8 mouse cellular contexts compared by ENCODE assay signal in the genomic region with DNA sequence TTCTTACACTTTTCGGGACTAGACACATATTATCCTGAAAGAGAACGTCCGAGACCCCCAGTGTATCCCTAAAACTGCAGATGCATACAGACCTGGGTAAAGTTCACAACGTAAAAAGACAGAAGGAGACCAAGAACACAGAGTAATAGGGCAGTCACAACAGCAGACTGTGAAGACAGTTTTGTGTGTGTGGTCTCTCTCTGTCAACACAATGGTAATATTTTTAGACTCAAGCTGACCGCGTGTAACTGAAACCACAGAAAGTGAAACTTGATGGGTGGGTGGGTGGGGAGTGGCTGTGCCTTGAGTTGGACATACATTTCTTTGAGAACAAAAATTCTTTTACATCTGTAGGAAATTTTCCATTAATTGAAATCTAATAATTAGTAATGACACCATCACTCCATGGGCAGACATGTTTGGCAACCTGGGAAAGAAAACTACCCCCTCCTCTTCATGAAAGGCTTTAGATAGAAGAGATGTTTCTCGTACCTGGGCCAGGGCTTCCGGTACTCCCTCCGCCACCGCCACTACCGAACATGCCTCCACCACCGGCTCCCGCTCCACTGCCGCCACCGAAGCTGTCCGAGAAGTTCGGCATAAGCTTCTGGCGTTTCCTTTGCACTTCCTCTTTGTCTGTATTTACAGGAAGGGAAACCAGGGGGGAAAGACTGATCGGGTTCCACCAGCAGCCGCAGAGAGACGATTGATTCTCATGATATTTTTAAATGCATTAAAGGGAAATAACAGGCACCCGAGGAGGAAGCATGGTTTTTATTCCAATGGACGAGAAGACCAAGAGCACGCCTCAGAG.
A peak's percentile ranks its signal among the peaks of the same experiment; 100 is the strongest.
DNase-seq lines count a peak whose midpoint lies in the region; ATAC-seq and TF ChIP-seq lines count a peak whose summit lies in the region.

No protein-coding gene starts in this region.

- H3K9ac ChIP-seq in heart, adult 2 months (ENCODE audit: low read depth, low read length) = peak overlapping the region; percentile 63
- peak overlapping the region; percentile 60 for H3K9ac ChIP-seq in liver, postnatal 0 days (replicated peaks)
- no peak overlapping the region for H3K9ac ChIP-seq in midbrain, embryonic 13.5 days (replicated peaks)

- no peak for TF ChIP-seq CTCF in heart, adult 2 months (IDR thresholded peaks at IDR 0.05)
- no peak for TF ChIP-seq CTCF in liver, postnatal 0 days (IDR thresholded peaks at IDR 0.05; ENCODE audit: low read depth)
- no peak for TF ChIP-seq CTCF in spleen, adult 2 months (IDR thresholded peaks at IDR 0.05; ENCODE audit: extremely low read depth, insufficient read depth, insufficient read length, insufficient replicate concordance)

- peaks cover 9% of the 10 kb centered on the region for H3K4me1 ChIP-seq in heart, adult 2 months (ENCODE audit: control insufficient read depth, insufficient read depth, low read length)
- peaks cover 13% of the 10 kb centered on the region for H3K4me1 ChIP-seq in liver, postnatal 0 days (ENCODE audit: insufficient read depth)
- peaks cover 27% of the 10 kb centered on the region; the same call in 1 of the 2 replicates for H3K4me1 ChIP-seq in spleen, adult 2 months (ENCODE audit: control insufficient read depth, insufficient read depth, insufficient read length)
- 0 out of 2 replicates have a peak, but pooled peaks cover 7% of the 10 kb centered on the region for H3K4me1 ChIP-seq in midbrain, embryonic 13.5 days (replicated peaks)

- no peaks in the 10 kb centered on the region for H3K79me2 ChIP-seq in heart, adult 2 months (replicated peaks; ENCODE audit: control insufficient read depth, insufficient read depth, low read length)

- 47% methylated on average over 24 of the region's 24 CpGs for WGBS in heart, adult 2 months
- 32% methylated on average over 24 of the region's 24 CpGs for WGBS in liver, postnatal 0 days (ENCODE audit: insufficient replicate concordance)
- WGBS in spleen, adult 2 months = 3% methylated on average over 24 of the region's 24 CpGs
- 91% methylated on average over 24 of the region's 24 CpGs for WGBS in midbrain, embryonic 13.5 days

- peak overlapping the region; percentile 84 for H3K27ac ChIP-seq in heart, adult 2 months
- H3K27ac ChIP-seq in liver, postnatal 0 days (ENCODE audit: low read depth) = peak overlapping the region; percentile 78
- peak overlapping the region; percentile 95 for H3K27ac ChIP-seq in spleen, adult 2 months (ENCODE audit: insufficient read depth, low read length)
- H3K27ac ChIP-seq in midbrain, embryonic 13.5 days = no peak overlapping the region

- intact Hi-C loops in heart, adult 2 months (cut with DNase I) = loop anchor here (2.0 kb wide), 1 partner anchor 83 kb away; the partner anchor contains the start of gene Nfkb1

- DNase-seq in T-cell, adult 2 months (ENCODE audit: low spot score) = peak; percentile 30
- peak; percentile 51 to 59 for DNase-seq in heart, adult 2 months
- peak; percentile 49 for DNase-seq in liver, postnatal 0 days
- DNase-seq in spleen, adult 2 months (ENCODE audit: low read depth in 1 of 2, low spot score in 2 of 2) = peak in 1 of 2 experiments; percentile 56
- no peak for DNase-seq in right cerebral cortex, adult 18-20 months
- DNase-seq in right cerebral cortex, postnatal 36 days (ENCODE audit: low spot score in 2 of 2) = no peak
- DNase-seq in gastrocnemius, postnatal 10 days = no peak

- peak overlapping the region; percentile 54 for H3K4me3 ChIP-seq in heart, adult 2 months
- peak overlapping the region; percentile 55 for H3K4me3 ChIP-seq in liver, postnatal 0 days (ENCODE audit: low read depth, low read length)
- H3K4me3 ChIP-seq in spleen, adult 2 months (ENCODE audit: extremely low read depth, insufficient read depth, insufficient read length) = peak overlapping the region; percentile 53
- no peak overlapping the region for H3K4me3 ChIP-seq in midbrain, embryonic 13.5 days (replicated peaks)

- TF ChIP-seq POLR2A in heart, adult 2 months (IDR thresholded peaks at IDR 0.05; ENCODE audit: insufficient read depth, low read depth, low read length) = no peak
- no peak; the same call in 1 of the 2 replicates for TF ChIP-seq POLR2A in spleen, adult 2 months (IDR thresholded peaks at IDR 0.05; ENCODE audit: low read depth, low read length)

- H3K27me3 ChIP-seq in heart, adult 2 months (ENCODE audit: control insufficient read depth, insufficient read depth, low read length) = no peaks in the 10 kb centered on the region
- H3K27me3 ChIP-seq in liver, postnatal 0 days (ENCODE audit: insufficient read depth, low read length) = no peaks in the 10 kb centered on the region
- H3K27me3 ChIP-seq in spleen, adult 2 months (ENCODE audit: control insufficient read depth, insufficient read depth, low read length) = no peaks in the 10 kb centered on the region
- H3K27me3 ChIP-seq in midbrain, embryonic 13.5 days = no peaks in the 10 kb centered on the region

- peak; percentile 48 for ATAC-seq in liver, postnatal 0 days
- no peak for ATAC-seq in midbrain, embryonic 13.5 days

- H3K36me3 ChIP-seq in heart, adult 2 months (ENCODE audit: control insufficient read depth, insufficient read depth, low read length) = peaks cover 24% of the 10 kb centered on the region
- H3K36me3 ChIP-seq in liver, postnatal 0 days (replicated peaks; ENCODE audit: insufficient read depth, low read length) = peaks cover 53% of the 10 kb centered on the region
- peaks cover 36% of the 10 kb centered on the region for H3K36me3 ChIP-seq in spleen, adult 2 months (ENCODE audit: control insufficient read depth, insufficient read depth, low read length)
- H3K36me3 ChIP-seq in midbrain, embryonic 13.5 days = peaks cover 40% of the 10 kb centered on the region

- H3K4me2 ChIP-seq in liver, postnatal 0 days (ENCODE audit: low read depth, low read length) = peak overlapping the region; percentile 67
- H3K4me2 ChIP-seq in midbrain, embryonic 13.5 days (replicated peaks) = no peak overlapping the region

- no peak for TF ChIP-seq EP300 in heart, adult 2 months (IDR thresholded peaks at IDR 0.05; ENCODE audit: insufficient read depth, low read depth, low read length)
- TF ChIP-seq EP300 in liver, postnatal 0 days (IDR thresholded peaks at IDR 0.05; ENCODE audit: low read depth) = no peak

- H3K9me3 ChIP-seq in liver, postnatal 0 days (ENCODE audit: low read length) = no peaks in the 10 kb centered on the region
- H3K9me3 ChIP-seq in midbrain, embryonic 13.5 days = no peaks in the 10 kb centered on the region

Comparison
In these comparisons a context has a peak if more than half of its experiments do, and no peak if none do; other contexts are left out.
1. DNase-seq: peak in T-cell, adult 2 months (single experiment), heart, adult 2 months (2 of 2) and liver, postnatal 0 days (single experiment); none in right cerebral cortex, adult 18-20 months (single experiment), right cerebral cortex, postnatal 36 days (0 of 2) and gastrocnemius, postnatal 10 days (single experiment).